Mouse (Mus musculus): ENCODE data around the gene Akap12.

Akap12 gene

GRCm38 (mm10) chr10:4282395-4282794 is 16.2 kb downstream of the Akap12 start:
- in situ Hi-C loops (cut with MboI, MseI), result no loop called here

- in situ Hi-C loops (cut with MboI, MseI), result no loop called here
These were observed 18.6 kb downstream of the Akap12 start for GRCm38 (mm10) chr10:4284781-4285180.

- in situ Hi-C loops (cut with MboI, MseI), result no loop called here
These were observed 19.6 kb downstream of the Akap12 start for GRCm38 (mm10) chr10:4285752-4286151.

DNA sequence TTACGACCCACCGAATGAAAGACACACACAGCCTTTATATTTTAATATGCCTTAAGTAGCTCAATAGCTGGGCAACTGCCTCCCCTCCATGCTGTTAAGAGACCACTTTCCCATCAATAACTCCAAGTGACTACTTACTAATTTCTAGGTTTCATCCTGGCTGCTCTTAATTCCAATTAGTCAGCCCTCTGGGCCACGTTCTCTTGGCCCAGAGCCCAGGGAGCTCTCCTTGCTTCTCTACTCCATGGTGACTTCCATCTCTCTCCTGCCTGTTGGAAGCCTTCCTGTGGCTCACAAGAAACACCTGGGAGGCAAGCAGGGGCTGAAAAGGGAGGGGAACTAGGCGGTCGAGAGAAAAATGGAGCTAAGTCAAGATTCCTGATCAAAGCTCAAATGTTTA is 23.0 kb downstream of the Akap12 start:
- in situ Hi-C loops (cut with MboI, MseI), result no loop called here

DNA sequence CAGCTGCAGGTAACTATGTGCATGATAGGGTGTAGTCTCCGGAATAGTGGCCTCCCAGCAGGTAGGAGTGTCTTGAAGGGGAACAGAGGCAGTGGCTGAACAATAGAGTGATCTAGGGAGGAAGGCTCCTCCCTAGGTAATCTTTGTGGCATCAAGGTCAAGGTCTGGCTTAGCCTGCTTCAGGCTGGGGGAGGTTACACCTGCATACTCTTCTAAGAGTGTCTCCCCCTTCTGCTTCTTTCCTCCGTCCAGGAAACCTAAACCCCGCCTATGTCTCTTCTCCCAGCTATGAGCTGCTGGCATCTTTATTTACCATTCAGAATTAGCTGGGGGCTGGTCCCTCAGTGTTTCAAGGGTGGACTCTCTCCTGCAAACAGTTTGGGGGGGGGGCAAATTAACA is 23.5 kb downstream of the Akap12 start:
- in situ Hi-C loops (cut with MboI, MseI), result no loop called here

DNA sequence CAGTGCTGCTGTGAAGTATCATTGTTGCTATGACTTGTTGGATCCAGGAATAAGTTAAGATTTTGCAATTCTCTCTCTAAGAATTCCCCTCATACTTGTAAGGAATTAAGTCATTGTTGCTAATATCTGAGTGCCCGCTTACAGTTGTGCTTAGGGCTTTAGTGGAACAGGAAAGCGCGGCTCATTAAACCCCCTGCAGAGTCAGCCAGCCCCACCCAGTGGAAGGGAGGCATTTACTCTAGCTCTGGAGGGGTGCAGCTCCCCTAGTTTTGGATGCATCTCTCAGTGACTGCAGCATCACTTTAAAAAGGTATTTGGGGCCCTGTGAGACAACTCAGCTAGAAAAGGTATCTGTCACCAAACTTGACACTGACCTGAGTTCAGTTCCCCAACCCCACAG is 24.0 kb downstream of the Akap12 start:
- in situ Hi-C loops (cut with MboI, MseI), result no loop called here

DNA sequence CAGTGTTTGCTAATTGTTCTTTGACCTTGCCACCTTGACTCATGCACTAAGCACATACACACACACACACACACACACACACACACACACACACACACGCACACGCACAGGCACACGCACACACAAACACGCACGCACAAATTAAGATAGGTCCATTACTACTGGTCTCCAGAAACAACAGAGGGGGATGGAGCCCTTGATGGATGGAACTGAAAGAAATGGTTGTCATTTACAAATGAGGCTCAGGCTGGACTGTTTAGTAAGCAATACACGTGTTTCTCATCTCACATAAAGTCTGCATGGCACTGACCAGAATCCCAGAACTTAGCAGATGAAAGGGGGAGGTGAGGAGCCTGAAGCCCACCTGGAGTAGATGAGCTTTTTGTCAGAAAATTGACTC is 24.4 kb downstream of the Akap12 start:
- in situ Hi-C loops (cut with MboI, MseI), result no loop called here

DNA sequence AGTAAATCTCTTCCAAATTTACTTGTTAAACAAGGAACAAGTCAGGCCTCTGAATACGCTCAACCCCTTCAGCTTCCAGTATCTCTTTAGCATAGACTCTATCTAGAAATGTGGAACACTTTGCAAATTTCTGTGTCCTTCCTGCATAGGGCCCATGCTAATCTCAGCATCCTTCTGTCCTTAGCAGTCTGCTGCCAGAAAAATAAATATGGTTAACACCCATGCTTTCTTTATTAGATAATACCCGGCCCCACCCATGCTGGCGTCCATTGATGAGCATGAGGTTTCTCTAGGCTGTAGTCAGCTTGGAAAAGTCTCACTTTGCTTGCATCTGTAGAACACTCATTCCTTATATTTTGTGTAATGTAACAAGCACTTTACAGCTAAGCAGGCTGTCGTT is 27.2 kb downstream of the Akap12 start:
- in situ Hi-C loops (cut with MboI, MseI), result no loop called here

GRCm38 (mm10) chr10:4303558-4303957 is 37.4 kb downstream of the Akap12 start:
- in situ Hi-C loops (cut with MboI, MseI), result no loop called here

GRCm38 (mm10) chr10:4323885-4324284 is 57.7 kb downstream of the Akap12 start:
- in situ Hi-C loops (cut with MboI, MseI), result no loop called here

DNA sequence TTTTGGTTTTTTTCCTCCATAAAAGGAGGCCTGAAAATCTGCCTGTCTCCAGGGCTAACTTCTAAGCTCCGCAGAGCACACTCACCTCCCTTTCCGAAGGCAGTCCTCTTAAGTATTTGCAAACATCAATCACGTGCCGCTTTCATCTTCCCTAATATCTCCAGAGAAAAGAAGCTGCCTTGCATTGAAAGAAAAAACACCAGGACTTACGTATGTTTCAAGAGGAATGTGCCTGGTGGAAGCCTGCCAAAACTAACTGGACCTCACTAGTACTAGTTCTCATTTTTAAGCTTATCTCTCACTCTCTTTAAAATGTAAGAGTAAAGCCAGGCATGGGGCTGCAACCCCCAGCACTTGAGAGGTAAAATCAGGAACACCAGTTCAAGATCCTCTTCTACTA is 59.4 kb downstream of the Akap12 start:
- in situ Hi-C loops (cut with MboI, MseI), result loop anchor here (25.0 kb wide), 1 partner anchor 788 kb away; the partner anchor contains the start of gene Iyd

DNA sequence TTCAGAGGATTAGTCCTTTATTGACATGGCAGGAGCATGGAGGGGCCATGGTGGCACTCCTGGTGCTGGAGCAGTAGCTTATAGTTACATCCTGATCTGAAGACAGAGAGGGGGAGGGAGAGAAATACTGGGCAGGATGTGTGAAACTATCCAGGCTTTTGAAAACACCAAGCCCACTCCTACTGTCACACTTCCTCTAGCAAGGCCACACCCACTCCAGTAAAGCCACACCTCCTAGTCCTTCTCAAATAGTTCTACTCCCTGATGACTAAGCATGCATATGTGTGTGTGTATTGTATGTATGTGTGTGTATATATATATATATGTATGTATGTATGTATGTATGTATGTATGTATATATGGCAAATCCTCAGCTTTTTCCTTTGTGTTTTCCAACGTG is 61.5 kb downstream of the Akap12 start:
- in situ Hi-C loops (cut with MboI, MseI), result loop anchor here (25.0 kb wide), 1 partner anchor 790 kb away; the partner anchor contains the start of gene Iyd

DNA sequence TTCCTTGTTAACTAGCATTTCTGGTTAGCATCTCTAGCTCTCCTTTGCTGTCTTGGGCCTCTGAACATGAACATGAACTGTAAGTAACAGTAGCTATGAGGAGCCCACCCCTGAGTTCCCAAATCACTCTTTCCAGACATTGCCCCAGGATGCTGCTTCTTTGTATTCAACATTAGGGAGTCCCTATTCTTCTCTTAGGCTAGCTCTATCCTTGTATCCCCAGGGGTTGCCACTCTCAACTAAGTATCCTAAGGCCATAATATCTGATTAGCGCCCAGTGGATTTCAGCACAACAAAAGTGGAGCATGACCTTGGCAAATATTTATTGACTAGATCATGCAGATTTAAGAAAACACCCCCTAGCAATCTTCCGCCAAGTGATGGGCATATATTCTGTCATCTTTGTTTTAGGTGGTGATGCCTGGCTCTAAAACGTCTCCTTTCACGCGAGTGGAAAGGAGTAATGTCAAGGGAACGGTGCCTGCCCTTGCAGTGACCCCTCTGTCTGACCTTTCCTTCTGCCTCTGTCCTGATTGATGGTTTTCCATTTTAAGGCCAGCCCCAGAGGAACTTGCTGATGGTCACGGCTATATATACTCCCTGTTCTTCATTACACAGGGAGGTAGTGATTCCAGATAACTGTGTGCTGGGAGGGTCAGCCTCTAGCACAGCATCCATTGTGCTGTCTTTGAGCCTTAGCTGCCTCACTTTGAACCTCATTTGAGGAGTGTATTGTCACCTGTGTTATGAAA is 66.2 kb downstream of the Akap12 start:
- in situ Hi-C loops (cut with MboI, MseI), result loop anchor here (25.0 kb wide), 1 partner anchor 795 kb away; the partner anchor contains the start of gene Iyd

DNA sequence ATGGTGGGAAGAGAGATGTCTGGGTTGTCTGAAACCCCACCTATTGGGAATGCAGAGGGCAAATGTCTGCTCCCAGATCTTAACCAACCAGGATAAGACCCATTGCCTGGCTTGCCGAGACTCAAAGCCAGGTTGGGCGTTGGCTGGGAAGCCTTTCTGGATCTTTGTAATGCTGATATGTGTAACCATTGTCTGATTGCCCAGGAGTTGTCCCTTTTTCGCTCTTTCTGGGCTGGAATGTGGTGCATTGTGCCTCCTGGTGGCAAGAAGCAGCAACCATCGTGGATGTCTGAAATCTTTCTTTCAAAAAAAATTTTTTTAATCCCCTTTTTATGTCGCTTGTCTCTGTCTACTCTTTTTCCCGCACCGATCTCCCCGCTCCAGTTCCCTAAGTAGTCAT is 67.1 kb downstream of the Akap12 start:
- in situ Hi-C loops (cut with MboI, MseI), result loop anchor here (25.0 kb wide), 1 partner anchor 796 kb away; the partner anchor contains the start of gene Iyd

DNA sequence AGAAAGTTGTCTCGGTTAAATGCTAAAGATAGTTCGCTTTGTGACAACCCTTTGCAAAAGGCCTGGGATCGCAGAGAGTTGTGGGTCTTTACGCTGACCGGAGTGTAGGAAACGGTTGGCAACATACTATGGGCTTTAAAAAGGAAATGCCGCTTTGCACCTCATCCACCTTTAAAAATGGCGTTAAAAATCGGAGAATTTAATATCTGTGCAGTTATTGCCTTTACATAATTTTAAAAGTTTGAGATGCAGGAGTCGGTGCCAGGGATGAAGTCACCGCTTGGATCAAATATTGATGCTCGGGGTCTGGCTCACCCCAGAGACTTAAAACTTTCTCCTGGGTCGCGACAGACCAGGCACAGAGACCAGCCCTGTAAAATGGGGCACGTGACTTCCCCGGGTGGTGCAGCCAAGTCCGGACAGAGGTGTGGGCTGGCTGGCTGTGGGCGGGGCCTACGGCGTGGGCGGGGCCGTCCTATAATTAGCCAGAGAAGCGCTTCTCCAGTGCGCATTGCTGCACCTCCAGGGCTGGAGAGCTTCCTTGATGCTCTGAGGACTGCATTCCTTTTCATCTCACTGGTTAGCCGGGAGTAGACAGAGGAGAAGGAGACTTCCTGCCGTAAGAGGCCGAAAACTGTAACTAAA is 68.0 kb downstream of the Akap12 start:
- in situ Hi-C loops (cut with MboI, MseI), result loop anchor here (25.0 kb wide), 1 partner anchor 797 kb away; the partner anchor contains the start of gene Iyd

GRCm38 (mm10) chr10:4338863-4339461 is 72.8 kb downstream of the Akap12 start:
- in situ Hi-C loops (cut with MboI, MseI), result loop anchor here (25.0 kb wide), 1 partner anchor 802 kb away; the partner anchor contains the start of gene Iyd

GRCm38 (mm10) chr10:4341430-4341829 is 75.2 kb downstream of the Akap12 start:
- in situ Hi-C loops (cut with MboI, MseI), result loop anchor here (25.0 kb wide), 1 partner anchor 804 kb away; the partner anchor contains the start of gene Iyd

GRCm38 (mm10) chr10:4346489-4347135 is 80.4 kb downstream of the Akap12 start:
- in situ Hi-C loops (cut with MboI, MseI), result loop anchor here (5.0 to 25.0 kb wide), 2 partner anchors 354 to 809 kb away; partner anchors contain the start of gene Iyd

GRCm38 (mm10) chr10:4347136-4347492 is 80.9 kb downstream of the Akap12 start:
- in situ Hi-C loops (cut with MboI, MseI), result loop anchor here (5.0 to 25.0 kb wide), 2 partner anchors 355 to 810 kb away; partner anchors contain the start of gene Iyd

DNA sequence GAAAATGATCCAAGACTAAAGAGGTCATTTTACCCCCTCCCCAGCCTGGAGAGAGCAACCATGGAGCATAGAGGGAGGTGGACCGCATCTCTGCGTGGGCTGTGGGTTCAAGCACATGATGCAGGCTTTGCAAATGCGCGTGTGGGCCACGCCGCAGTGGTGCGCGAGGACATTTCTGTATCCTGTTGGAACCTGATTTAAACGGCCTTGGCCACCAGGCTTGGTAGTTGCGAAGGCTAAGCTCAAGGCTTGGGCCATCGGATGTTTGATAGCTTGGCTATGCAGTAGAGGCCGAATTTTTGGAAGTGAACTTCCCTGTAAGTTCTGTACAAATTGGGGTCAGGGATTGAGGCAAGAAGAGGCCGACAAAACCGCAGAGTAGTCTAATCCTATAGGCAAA is 81.4 kb downstream of the Akap12 start:
- in situ Hi-C loops (cut with MboI, MseI), result loop anchor here (5.0 to 25.0 kb wide), 2 partner anchors 355 to 810 kb away; partner anchors contain the start of gene Iyd

DNA sequence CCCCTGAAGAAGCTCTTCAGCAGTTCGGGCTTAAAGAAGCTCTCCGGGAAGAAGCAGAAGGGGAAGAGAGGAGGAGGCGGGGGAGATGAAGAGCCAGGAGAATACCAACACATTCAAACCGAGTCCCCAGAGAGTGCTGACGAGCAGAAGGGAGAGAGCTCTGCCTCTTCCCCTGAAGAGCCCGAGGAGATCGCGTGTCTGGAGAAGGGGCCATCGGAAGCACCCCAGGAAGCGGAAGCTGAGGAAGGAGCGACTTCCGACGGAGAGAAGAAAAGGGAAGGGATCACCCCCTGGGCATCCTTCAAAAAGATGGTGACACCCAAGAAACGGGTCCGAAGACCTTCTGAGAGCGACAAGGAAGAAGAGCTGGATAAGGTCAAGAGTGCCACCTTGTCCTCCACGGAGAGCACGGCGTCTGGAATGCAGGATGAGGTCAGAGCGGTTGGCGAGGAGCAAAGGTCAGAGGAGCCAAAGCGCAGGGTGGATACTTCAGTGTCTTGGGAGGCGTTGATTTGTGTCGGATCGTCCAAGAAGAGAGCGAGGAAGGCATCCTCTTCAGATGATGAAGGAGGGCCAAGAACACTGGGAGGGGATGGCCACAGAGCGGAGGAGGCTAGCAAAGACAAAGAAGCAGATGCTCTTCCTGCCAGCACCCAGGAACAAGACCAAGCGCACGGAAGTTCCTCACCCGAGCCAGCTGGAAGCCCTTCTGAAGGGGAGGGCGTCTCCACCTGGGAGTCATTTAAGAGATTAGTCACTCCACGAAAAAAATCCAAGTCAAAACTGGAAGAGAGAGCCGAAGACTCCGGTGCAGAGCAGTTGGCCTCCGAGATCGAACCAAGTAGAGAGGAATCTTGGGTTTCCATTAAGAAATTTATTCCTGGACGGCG is 88.4 kb downstream of the Akap12 start:
- in situ Hi-C loops (cut with MboI, MseI), result no loop called here
